8 mouse cellular contexts compared by ENCODE assay signal in genomic region chr5:128439828-128440227, GRCm38 (mm10). TPM values are rescaled to one million over a fixed set of nuclear protein-coding genes. Genes with fewer than 3 reads are reported as not detected.
A peak's percentile ranks its signal among the peaks of the same experiment; 100 is the strongest.
DNase-seq lines count a peak whose midpoint lies in the region; ATAC-seq and TF ChIP-seq lines count a peak whose summit lies in the region.

No protein-coding gene starts in this region.

- peak; percentile 65; the same call in 1 of the 2 replicates for ATAC-seq in limb, embryonic 14.5 days (ENCODE audit: low FRiP score, low read depth)
- 0 out of 2 replicates have a peak, but pooled peaks have one; percentile 53 for ATAC-seq in neural tube, embryonic 12.5 days (ENCODE audit: low FRiP score, low read depth)

- DNase-seq in gastrocnemius, postnatal 10 days = peak; percentile 67
- no peak for DNase-seq in gastrocnemius, adult 8-10 months (ENCODE audit: low spot score in 2 of 2)
- peak; percentile 72 for DNase-seq in adrenal gland, postnatal 14 days
- peak; percentile 77 for DNase-seq in forebrain, embryonic 10.5 days (ENCODE audit: extremely low spot score, low spot score)
- peak; percentile 60 for DNase-seq in kidney, adult 9 months
- peak; percentile 56 for DNase-seq in limb, embryonic 14.5 days (ENCODE audit: low spot score)
- peak; percentile 12 to 16 for DNase-seq in thymus, postnatal 36 days

- no peak for TF ChIP-seq POLR2A in limb, embryonic 14.5 days (IDR thresholded peaks at IDR 0.05; ENCODE audit: borderline replicate concordance, extremely low read depth, insufficient read depth, insufficient read length)

- no peak overlapping the region for H3K27ac ChIP-seq in forebrain, embryonic 10.5 days
- H3K27ac ChIP-seq in limb, embryonic 14.5 days (replicated peaks; ENCODE audit: low read depth, low read length) = no peak overlapping the region
- no peak overlapping the region for H3K27ac ChIP-seq in neural tube, embryonic 12.5 days

- H3K36me3 ChIP-seq in forebrain, embryonic 10.5 days (replicated peaks) = no peaks in the 10 kb centered on the region
- no peaks in the 10 kb centered on the region for H3K36me3 ChIP-seq in limb, embryonic 14.5 days (ENCODE audit: control insufficient read depth, insufficient read depth, low read length)
- H3K36me3 ChIP-seq in neural tube, embryonic 12.5 days = no peaks in the 10 kb centered on the region

- H3K4me3 ChIP-seq in forebrain, embryonic 10.5 days = no peak overlapping the region
- no peak overlapping the region for H3K4me3 ChIP-seq in limb, embryonic 14.5 days (replicated peaks; ENCODE audit: low read length)
- H3K4me3 ChIP-seq in neural tube, embryonic 12.5 days = no peak overlapping the region

- peaks cover 87% of the 10 kb centered on the region for H3K27me3 ChIP-seq in forebrain, embryonic 10.5 days (ENCODE audit: poor library complexity, severe bottlenecking)
- H3K27me3 ChIP-seq in limb, embryonic 14.5 days (ENCODE audit: control insufficient read depth, insufficient read depth, low read length) = peaks cover 46% of the 10 kb centered on the region
- H3K27me3 ChIP-seq in neural tube, embryonic 12.5 days (replicated peaks) = peaks cover 61% of the 10 kb centered on the region

- no peak overlapping the region for H3K9ac ChIP-seq in limb, embryonic 14.5 days (ENCODE audit: low read depth, low read length, severe bottlenecking)
- H3K9ac ChIP-seq in neural tube, embryonic 12.5 days = no peak overlapping the region

- no peaks in the 10 kb centered on the region for H3K9me3 ChIP-seq in forebrain, embryonic 10.5 days
- H3K9me3 ChIP-seq in limb, embryonic 14.5 days (ENCODE audit: control insufficient read depth, low read length) = no peaks in the 10 kb centered on the region
- no peaks in the 10 kb centered on the region for H3K9me3 ChIP-seq in neural tube, embryonic 12.5 days

- H3K4me2 ChIP-seq in limb, embryonic 14.5 days (replicated peaks; ENCODE audit: low read depth, low read length, severe bottlenecking) = no peak overlapping the region
- no peak overlapping the region for H3K4me2 ChIP-seq in neural tube, embryonic 12.5 days (replicated peaks)

- H3K4me1 ChIP-seq in forebrain, embryonic 10.5 days = peaks cover 35% of the 10 kb centered on the region
- no peaks in the 10 kb centered on the region for H3K4me1 ChIP-seq in limb, embryonic 14.5 days (ENCODE audit: control insufficient read depth, insufficient read depth, low read length)
- no peaks in the 10 kb centered on the region for H3K4me1 ChIP-seq in neural tube, embryonic 12.5 days

- WGBS in forebrain, embryonic 10.5 days = 1% methylated on average over 5 of the region's 5 CpGs
- 0% methylated on average over 5 of the region's 5 CpGs for WGBS in limb, embryonic 14.5 days
- 0% methylated on average over 5 of the region's 5 CpGs for WGBS in neural tube, embryonic 12.5 days

RNA-seq across cellular contexts. Expression of gene Tmem132d, which starts 7.0 kb away (rescaled TPM):
- total RNA-seq in gastrocnemius, postnatal 10 days (2021) = under 1 TPM in 1 of 2 experiments, not detected in 1; 0.11 TPM
- under 1 TPM in 1 of 4 experiments, not detected in 3; 0.13 TPM for total RNA-seq in gastrocnemius, adult 8-10 months (2022)
- not detected in 2 replicates for total RNA-seq in adrenal gland, postnatal 14 days (2021)
- polyA plus RNA-seq in forebrain, embryonic 10.5 days (2016; fragmentation: Nextera tagmentation; extraction: Ambion mirVana) = 0.52 and 0.73 TPM in 2 replicates
- polyA plus RNA-seq in limb, embryonic 14.5 days (2012; rRNA removed) = 0.58 and 0.60 TPM in 2 replicates
- 0.33 and 0.43 TPM in 2 replicates for polyA plus RNA-seq in limb, embryonic 14.5 days (2014; fragmentation: Nextera tagmentation; extraction: Ambion mirVana)
- polyA plus RNA-seq in neural tube, embryonic 12.5 days (2016; fragmentation: Nextera tagmentation; extraction: Ambion mirVana) = 2.0 and 2.1 TPM in 2 replicates

Comparison
In these comparisons a context has a peak if more than half of its experiments do, and no peak if none do; other contexts are left out.
1. DNase-seq: peak in gastrocnemius, postnatal 10 days (single experiment), adrenal gland, postnatal 14 days (single experiment), forebrain, embryonic 10.5 days (single experiment), kidney, adult 9 months (single experiment), limb, embryonic 14.5 days (single experiment) and thymus, postnatal 36 days (2 of 2); none in gastrocnemius, adult 8-10 months (0 of 2).